Mouse (Mus musculus): ENCODE results near the gene Trim60. TPM values are rescaled to one million over a fixed set of nuclear protein-coding genes. Genes with fewer than 3 reads are reported as not detected.

Trim60 gene
- polyA plus RNA-seq, 1 experiment from 2014 or later: not detected

DNA sequence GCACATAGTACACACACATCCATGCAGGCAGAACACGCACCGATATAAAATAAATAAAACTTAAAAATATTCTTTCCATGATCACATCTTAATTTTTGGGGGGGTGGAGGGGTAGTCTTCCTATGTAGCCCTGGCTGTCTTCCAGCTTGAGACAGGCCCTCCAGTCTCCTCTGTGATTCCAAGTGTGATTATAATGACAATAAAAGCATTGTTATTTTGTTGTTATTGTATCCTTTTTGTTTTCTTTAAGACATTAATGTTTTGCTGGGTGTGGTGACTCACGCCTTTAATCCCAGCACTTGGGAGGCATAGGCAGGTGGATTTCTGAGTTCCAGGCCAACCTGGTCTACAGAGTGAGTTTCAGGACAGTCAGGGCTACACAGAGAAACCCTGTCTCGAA is 29.4 kb upstream of the Trim60 start:
- WGBS: 80% methylated on average over 4 of the region's 4 CpGs
- Histone ChIP-seq H3K27ac (ENCODE audit: low read depth, low read length) (no peak overlapping the region), H3K4me2 (ENCODE audit: low read length) (no peak overlapping the region), H3K9me3 (ENCODE audit: control insufficient read depth, low read length) (no peaks in the 10 kb centered on the region), H3K36me3 (ENCODE audit: control insufficient read depth, insufficient read depth, low read length) (no peaks in the 10 kb centered on the region), H3K4me1 (ENCODE audit: control insufficient read depth, insufficient read depth, low read depth, low read length) (no peaks in the 10 kb centered on the region), H3K27me3 (replicated peaks; ENCODE audit: control insufficient read depth, insufficient read depth, low read length) (no peaks in the 10 kb centered on the region), H3K4me3 (ENCODE audit: low read length) (no peak overlapping the region), H3K9ac (ENCODE audit: low read depth, low read length) (no peak overlapping the region)
- no peak for ATAC-seq

GRCm38 (mm10) chr8:65047193-65047592 is 28.8 kb upstream of the Trim60 start:
- no peak for ATAC-seq
- Histone ChIP-seq H3K36me3 (ENCODE audit: control insufficient read depth, insufficient read depth, low read length) (no peaks in the 10 kb centered on the region), H3K27me3 (replicated peaks; ENCODE audit: control insufficient read depth, insufficient read depth, low read length) (no peaks in the 10 kb centered on the region), H3K4me2 (ENCODE audit: low read length) (no peak overlapping the region), H3K4me3 (ENCODE audit: low read length) (no peak overlapping the region), H3K9me3 (ENCODE audit: control insufficient read depth, low read length) (no peaks in the 10 kb centered on the region), H3K9ac (ENCODE audit: low read depth, low read length) (no peak overlapping the region), H3K4me1 (ENCODE audit: control insufficient read depth, insufficient read depth, low read depth, low read length) (no peaks in the 10 kb centered on the region), H3K27ac (ENCODE audit: low read depth, low read length) (no peak overlapping the region)
- 90% methylated on average over 4 of the region's 4 CpGs for WGBS

DNA sequence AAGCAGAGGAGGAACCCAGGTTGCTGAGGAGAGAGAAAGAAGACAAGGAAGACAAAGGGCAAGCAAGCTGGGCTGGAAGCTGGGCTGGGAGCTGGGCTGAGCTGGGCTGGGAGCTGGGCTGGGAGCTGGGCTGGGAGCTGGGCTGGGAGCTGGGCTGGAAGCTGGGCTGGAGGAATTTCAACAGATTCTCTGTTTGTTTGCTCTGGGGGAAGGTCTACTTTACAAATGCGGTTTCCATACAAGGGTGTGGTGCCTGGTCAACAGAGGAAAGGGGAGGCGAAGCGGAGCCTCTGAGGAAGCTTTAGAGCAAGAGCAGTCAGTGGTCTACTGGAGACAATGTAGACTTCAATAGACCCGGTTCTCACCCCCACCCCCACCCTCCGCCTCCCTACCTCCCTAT is 28.2 kb upstream of the Trim60 start:
- 28% methylated on average over 5 of the region's 5 CpGs for WGBS
- H3K27me3 ChIP-seq (replicated peaks; ENCODE audit: control insufficient read depth, insufficient read depth, low read length): no peaks in the 10 kb centered on the region
- no peak overlapping the region for H3K4me3 ChIP-seq (ENCODE audit: low read length)
- no peak overlapping the region for H3K9ac ChIP-seq (ENCODE audit: low read depth, low read length)
- ATAC-seq: no peak
- H3K9me3 ChIP-seq (ENCODE audit: control insufficient read depth, low read length): no peaks in the 10 kb centered on the region
- H3K4me2 ChIP-seq (ENCODE audit: low read length): no peak overlapping the region; the same call in 1 of the 2 replicates
- H3K36me3 ChIP-seq (ENCODE audit: control insufficient read depth, insufficient read depth, low read length): no peaks in the 10 kb centered on the region
- no peak overlapping the region for H3K27ac ChIP-seq (ENCODE audit: low read depth, low read length)
- H3K4me1 ChIP-seq (ENCODE audit: control insufficient read depth, insufficient read depth, low read depth, low read length): no peaks in the 10 kb centered on the region

- no peaks in the 10 kb centered on the region for H3K27me3 ChIP-seq (replicated peaks; ENCODE audit: control insufficient read depth, insufficient read depth, low read length)
- H3K4me1 ChIP-seq (ENCODE audit: control insufficient read depth, insufficient read depth, low read depth, low read length): peaks cover 5% of the 10 kb centered on the region; the same call in 1 of the 2 replicates
- H3K27ac ChIP-seq (ENCODE audit: low read depth, low read length): no peak within 1 kb of the TSS
- peak; percentile 84 for ATAC-seq
- peak within 1 kb of the TSS; percentile 41 for H3K4me3 ChIP-seq (ENCODE audit: low read length)
- H3K9me3 ChIP-seq (ENCODE audit: control insufficient read depth, low read length): no peaks in the 10 kb centered on the region
- H3K4me2 ChIP-seq (ENCODE audit: low read length): peak within 1 kb of the TSS; percentile 63
- WGBS: 0% methylated on average over 8 of the region's 8 CpGs
- H3K36me3 ChIP-seq (ENCODE audit: control insufficient read depth, insufficient read depth, low read length): no peaks in the 10 kb centered on the region
- H3K9ac ChIP-seq (ENCODE audit: low read depth, low read length): peak within 1 kb of the TSS; percentile 48
These were observed 18.7 kb upstream of the Trim60 start, which contains the start of gene Apela for GRCm38 (mm10) chr8:65037117-65037533. Apela (minus strand) TSS chr8:65037336.

DNA sequence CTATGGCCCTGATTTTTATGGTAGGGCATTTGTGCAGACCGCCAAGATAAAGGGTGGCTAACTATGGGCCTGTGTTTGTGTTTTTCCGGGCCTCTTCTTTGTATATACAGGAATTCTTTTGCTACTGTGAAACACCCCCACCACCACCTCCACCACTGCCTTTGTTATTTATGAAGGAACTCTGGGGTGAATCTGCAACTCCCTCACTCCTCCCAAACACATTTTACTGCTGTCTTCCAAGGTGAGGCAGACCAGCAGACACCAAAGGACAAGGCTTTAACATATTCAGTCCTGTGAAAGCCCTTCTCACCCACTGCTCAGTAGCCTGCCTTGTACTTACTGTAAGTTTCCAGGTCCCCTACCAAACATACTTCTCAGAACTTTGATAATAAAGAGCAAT is 15.8 kb upstream of the Trim60 start:
- Histone ChIP-seq H3K4me3 (ENCODE audit: low read length) (no peak overlapping the region), H3K9ac (ENCODE audit: low read depth, low read length) (no peak overlapping the region), H3K27me3 (replicated peaks; ENCODE audit: control insufficient read depth, insufficient read depth, low read length) (no peaks in the 10 kb centered on the region), H3K4me2 (ENCODE audit: low read length) (no peak overlapping the region), H3K9me3 (ENCODE audit: control insufficient read depth, low read length) (no peaks in the 10 kb centered on the region), H3K36me3 (ENCODE audit: control insufficient read depth, insufficient read depth, low read length) (no peaks in the 10 kb centered on the region), H3K4me1 (ENCODE audit: control insufficient read depth, insufficient read depth, low read depth, low read length) (peaks cover 5% of the 10 kb centered on the region; the same call in 1 of the 2 replicates), H3K27ac (ENCODE audit: low read depth, low read length) (no peak overlapping the region)
- no peak for ATAC-seq
- 44% methylated on average over 2 of the region's 2 CpGs for WGBS

GRCm38 (mm10) chr8:65033056-65033455 is 14.7 kb upstream of the Trim60 start:
- 86% methylated on average over 13 of the region's 13 CpGs for WGBS
- H3K27ac ChIP-seq (ENCODE audit: low read depth, low read length): no peak overlapping the region
- H3K9me3 ChIP-seq (ENCODE audit: control insufficient read depth, low read length): no peaks in the 10 kb centered on the region
- no peaks in the 10 kb centered on the region for H3K36me3 ChIP-seq (ENCODE audit: control insufficient read depth, insufficient read depth, low read length)
- no peak overlapping the region for H3K4me3 ChIP-seq (ENCODE audit: low read length)
- no peak overlapping the region for H3K9ac ChIP-seq (ENCODE audit: low read depth, low read length)
- H3K4me1 ChIP-seq (ENCODE audit: control insufficient read depth, insufficient read depth, low read depth, low read length): peaks cover 5% of the 10 kb centered on the region; the same call in 1 of the 2 replicates
- ATAC-seq: no peak
- H3K4me2 ChIP-seq (ENCODE audit: low read length): no peak overlapping the region
- H3K27me3 ChIP-seq (replicated peaks; ENCODE audit: control insufficient read depth, insufficient read depth, low read length): no peaks in the 10 kb centered on the region

GRCm38 (mm10) chr8:65032107-65032506 is 13.7 kb upstream of the Trim60 start:
- no peaks in the 10 kb centered on the region for H3K9me3 ChIP-seq (ENCODE audit: control insufficient read depth, low read length)
- no peak overlapping the region for H3K4me2 ChIP-seq (ENCODE audit: low read length)
- no peak overlapping the region for H3K27ac ChIP-seq (ENCODE audit: low read depth, low read length)
- H3K4me3 ChIP-seq (ENCODE audit: low read length): no peak overlapping the region
- no peaks in the 10 kb centered on the region for H3K27me3 ChIP-seq (replicated peaks; ENCODE audit: control insufficient read depth, insufficient read depth, low read length)
- ATAC-seq: no peak
- WGBS: 100% methylated on average over 1 of the region's 1 CpGs
- peaks cover 2% of the 10 kb centered on the region; the same call in 1 of the 2 replicates for H3K4me1 ChIP-seq (ENCODE audit: control insufficient read depth, insufficient read depth, low read depth, low read length)
- H3K36me3 ChIP-seq (ENCODE audit: control insufficient read depth, insufficient read depth, low read length): no peaks in the 10 kb centered on the region
- no peak overlapping the region for H3K9ac ChIP-seq (ENCODE audit: low read depth, low read length)

DNA sequence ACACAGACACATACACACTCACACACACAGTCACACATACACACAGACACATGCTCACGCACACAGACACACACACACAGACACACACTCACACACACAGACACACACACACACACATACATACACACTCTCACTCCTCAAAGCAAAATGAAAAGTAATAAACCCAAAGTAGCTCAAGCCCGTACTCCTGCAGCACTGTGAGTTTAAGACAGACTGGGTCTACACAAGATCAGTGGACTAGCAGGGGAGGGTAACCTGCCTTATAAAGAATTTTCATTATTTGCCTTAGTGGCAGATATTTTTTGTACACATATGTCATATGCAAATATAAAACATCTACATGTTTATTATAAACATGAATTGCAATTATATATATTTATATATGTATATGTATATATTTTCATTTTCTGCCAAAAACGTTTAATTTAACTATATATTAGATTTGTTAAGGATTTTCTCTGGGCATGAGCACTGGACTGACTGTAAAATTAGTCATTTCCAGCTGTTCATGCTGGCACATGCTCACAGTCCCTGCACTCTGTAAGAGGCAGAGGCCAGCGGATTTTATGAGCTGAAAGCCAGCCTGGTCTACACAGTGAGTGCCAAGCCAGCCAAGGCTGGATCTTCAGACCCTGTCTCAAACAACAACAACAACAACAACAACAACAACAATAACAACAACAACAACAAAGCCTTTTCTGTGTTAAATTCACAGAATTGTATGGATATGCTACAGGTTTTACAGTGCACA is 12.5 kb upstream of the Trim60 start:
- H3K4me3 ChIP-seq (ENCODE audit: low read length): no peak overlapping the region
- WGBS: 79% methylated on average over 4 of the region's 4 CpGs
- H3K9me3 ChIP-seq (ENCODE audit: control insufficient read depth, low read length): no peaks in the 10 kb centered on the region
- H3K27ac ChIP-seq (ENCODE audit: low read depth, low read length): no peak overlapping the region
- no peak for ATAC-seq
- no peaks in the 10 kb centered on the region for H3K27me3 ChIP-seq (replicated peaks; ENCODE audit: control insufficient read depth, insufficient read depth, low read length)
- H3K4me1 ChIP-seq (ENCODE audit: control insufficient read depth, insufficient read depth, low read depth, low read length): 0 out of 2 replicates have a peak, but pooled peaks cover 2% of the 10 kb centered on the region
- H3K36me3 ChIP-seq (ENCODE audit: control insufficient read depth, insufficient read depth, low read length): no peaks in the 10 kb centered on the region
- H3K9ac ChIP-seq (ENCODE audit: low read depth, low read length): no peak overlapping the region
- H3K4me2 ChIP-seq (ENCODE audit: low read length): no peak overlapping the region

GRCm38 (mm10) chr8:65029776-65030175 is 11.4 kb upstream of the Trim60 start:
- H3K9me3 ChIP-seq (ENCODE audit: control insufficient read depth, low read length): no peaks in the 10 kb centered on the region
- no peaks in the 10 kb centered on the region for H3K36me3 ChIP-seq (ENCODE audit: control insufficient read depth, insufficient read depth, low read length)
- no peak overlapping the region for H3K9ac ChIP-seq (ENCODE audit: low read depth, low read length)

More at GRCm38 (mm10) chr8:65029776-65030175, 11.4 kb upstream of the Trim60 start:
- Histone ChIP-seq H3K4me1 (ENCODE audit: control insufficient read depth, insufficient read depth, low read depth, low read length) (no peaks in the 10 kb centered on the region), H3K4me3 (ENCODE audit: low read length) (no peak overlapping the region), H3K4me2 (ENCODE audit: low read length) (no peak overlapping the region), H3K27me3 (replicated peaks; ENCODE audit: control insufficient read depth, insufficient read depth, low read length) (no peaks in the 10 kb centered on the region), H3K27ac (ENCODE audit: low read depth, low read length) (no peak overlapping the region)
- 91% methylated on average over 4 of the region's 4 CpGs for WGBS
- ATAC-seq: no peak

Measured in hindbrain, embryonic 16.5 days (tissue).